Mouse (Mus musculus) erythroblast, embryonic 14.5 days (primary cell): ENCODE results near the gene Dcakd.

Experiments
- GATA1 ChIP-seq: IDR thresholded peaks from 2 replicates; pipeline ENCODE4 v1.6.1; 2012; ENCODE audit warnings: low read length, inconsistent platforms, mixed read lengths
- TAL1 ChIP-seq: IDR thresholded peaks from 3 replicates; pipeline ENCODE4 v1.6.1; 2012; ENCODE audit warnings: low read length, inconsistent platforms, mixed read lengths

DNA sequence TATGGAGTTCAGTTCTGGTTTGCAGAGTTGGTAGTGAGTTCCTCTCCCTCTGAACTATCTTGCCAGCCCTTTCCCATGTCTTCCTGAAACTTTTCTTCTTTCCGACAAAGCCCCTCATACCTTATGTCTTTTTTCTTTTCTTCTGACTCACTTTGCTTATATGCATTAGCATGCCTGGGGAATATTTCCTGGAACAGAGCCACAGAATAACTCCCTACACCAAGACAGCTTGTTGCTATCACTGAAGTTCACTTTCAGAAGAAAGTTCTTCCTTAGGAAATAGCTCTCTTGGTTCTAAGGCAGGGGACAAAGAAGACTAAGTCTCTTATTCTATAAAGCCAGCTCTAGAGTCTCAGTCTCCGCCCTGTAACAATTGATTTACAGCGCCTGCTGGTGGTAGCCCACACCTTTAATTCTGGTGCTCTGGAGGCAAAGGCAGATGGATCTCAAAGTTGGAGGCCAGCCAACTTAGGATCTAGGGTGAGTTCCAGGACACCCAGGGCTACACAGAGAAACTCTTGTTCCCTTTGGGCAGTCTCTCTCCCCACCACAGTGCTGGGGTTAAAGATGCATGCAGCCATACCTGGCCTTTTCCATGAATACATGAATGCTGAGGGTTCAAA is 7.3 kb downstream of the Dcakd start:
- TF ChIP-seq TAL1 (no peak), GATA1 (no peak)
